Mouse (Mus musculus) brown adipose tissue, adult 24 weeks (tissue): Measurements from ENCODE around the gene Atad3a. TPM values are rescaled to one million over a fixed set of nuclear protein-coding genes. Genes with fewer than 3 reads are reported as not detected.

ENCODE experiments used
- H3K27ac ChIP-seq: fragments of 200-500 bp; replicated peaks from 2 replicates; pipeline ENCODE4 v1.5.1; 2012; ENCODE audit warnings: low read depth, mild to moderate bottlenecking, low read length
- H3K4me1 ChIP-seq: fragments of 200-500 bp; 2 replicates; pipeline ENCODE4 v1.6.1; 2012; ENCODE audit warnings: low read length, mixed read lengths; ENCODE audit not compliant: control insufficient read depth, insufficient read depth, insufficient read length
- H3K4me3 ChIP-seq: fragments of 200-500 bp; 2 replicates; pipeline ENCODE4 v1.5.1; 2012; ENCODE audit warnings: low read depth, mild to moderate bottlenecking, low read length, moderate library complexity; ENCODE audit not compliant: insufficient read depth
- polyA plus RNA-seq: library from polyadenylated mRNA; stranded (reverse); fragments of >200 nt; gene quantifications from 2 replicates; pipeline ENCODE4 v1.2.4, GENCODE M21; 2012; ENCODE audit not compliant: missing spikeins, insufficient read depth, insufficient read length

Atad3a gene
- polyA plus RNA-seq, 1 experiment: 57.0 TPM

- no peak overlapping the region for H3K27ac ChIP-seq
- H3K4me1 ChIP-seq: no peaks in the 10 kb centered on the region
- H3K4me3 ChIP-seq: peak overlapping the region; percentile 73
These were observed 25.1 kb downstream of the Atad3a start for GRCm38 (mm10) chr4:155735788-155736187.

- Histone ChIP-seq H3K4me1 (no peaks in the 10 kb centered on the region), H3K4me3 (peak overlapping the region; percentile 73), H3K27ac (0 out of 2 replicates have a peak overlapping the region, but pooled peaks have one; percentile 56)
These were observed 25.8 kb downstream of the Atad3a start for GRCm38 (mm10) chr4:155734951-155735702.

- Histone ChIP-seq H3K4me1 (no peaks in the 10 kb centered on the region), H3K27ac (peak within 1 kb of the TSS; percentile 79), H3K4me3 (peak within 1 kb of the TSS; percentile 73)
These were observed 26.4 kb downstream of the Atad3a start, which contains the start of gene Tmem240 for GRCm38 (mm10) chr4:155734350-155734941. Gene Tmem240, plus strand, starts transcription at chr4:155734800.

GRCm38 (mm10) chr4:155733267-155733666 lies 27.6 kb downstream of the Atad3a start:
- no peak overlapping the region for H3K27ac ChIP-seq
- no peak overlapping the region for H3K4me3 ChIP-seq
- H3K4me1 ChIP-seq: no peaks in the 10 kb centered on the region

GRCm38 (mm10) chr4:155727993-155728392 lies 32.9 kb downstream of the Atad3a start:
- Histone ChIP-seq H3K4me3 (no peak overlapping the region), H3K27ac (no peak overlapping the region), H3K4me1 (no peaks in the 10 kb centered on the region)

- Histone ChIP-seq H3K4me3 (no peak overlapping the region), H3K4me1 (peaks cover 2% of the 10 kb centered on the region; the same call in 1 of the 2 replicates), H3K27ac (no peak overlapping the region)
These were observed 39.2 kb downstream of the Atad3a start for GRCm38 (mm10) chr4:155721668-155722083.

- peak overlapping the region; percentile 77 for H3K27ac ChIP-seq
- peaks cover 9% of the 10 kb centered on the region; the same call in 1 of the 2 replicates for H3K4me1 ChIP-seq
- H3K4me3 ChIP-seq: no peak overlapping the region
These were observed 50.2 kb downstream of the Atad3a start for GRCm38 (mm10) chr4:155710521-155711252.

GRCm38 (mm10) chr4:155708988-155709387 lies 51.9 kb downstream of the Atad3a start:
- no peak overlapping the region for H3K4me3 ChIP-seq
- peaks cover 9% of the 10 kb centered on the region; the same call in 1 of the 2 replicates for H3K4me1 ChIP-seq
- peak overlapping the region; percentile 77; the same call in 1 of the 2 replicates for H3K27ac ChIP-seq

GRCm38 (mm10) chr4:155708582-155708981 lies 52.3 kb downstream of the Atad3a start:
- no peak overlapping the region for H3K4me3 ChIP-seq
- H3K4me1 ChIP-seq: peaks cover 9% of the 10 kb centered on the region; the same call in 1 of the 2 replicates
- H3K27ac ChIP-seq: no peak overlapping the region; the same call in 1 of the 2 replicates

- H3K27ac ChIP-seq: peak overlapping the region; percentile 92
These were observed 55.3 kb downstream of the Atad3a start for GRCm38 (mm10) chr4:155705592-155705929.

GRCm38 (mm10) chr4:155704721-155705591 lies 55.9 kb downstream of the Atad3a start, which contains the start of gene Ssu72:
Gene Ssu72, plus strand, starts transcription at chr4:155704800.
- peaks cover 8% of the 10 kb centered on the region; the same call in 1 of the 2 replicates for H3K4me1 ChIP-seq
- peak within 1 kb of the TSS; percentile 73 for H3K4me3 ChIP-seq

More at GRCm38 (mm10) chr4:155705592-155705929, 55.3 kb downstream of the Atad3a start:
- peaks cover 9% of the 10 kb centered on the region; the same call in 1 of the 2 replicates for H3K4me1 ChIP-seq
- peak overlapping the region; percentile 73 for H3K4me3 ChIP-seq

GRCm38 (mm10) chr4:155703425-155703929 lies 57.4 kb downstream of the Atad3a start:
- Histone ChIP-seq H3K27ac (no peak overlapping the region), H3K4me1 (no peaks in the 10 kb centered on the region), H3K4me3 (no peak overlapping the region)

More at GRCm38 (mm10) chr4:155704721-155705591, 55.9 kb downstream of the Atad3a start, which contains the start of gene Ssu72:
- peak within 1 kb of the TSS; percentile 95 for H3K27ac ChIP-seq

GRCm38 (mm10) chr4:155700425-155700824 lies 60.5 kb downstream of the Atad3a start:
- no peak overlapping the region for H3K4me3 ChIP-seq
- no peaks in the 10 kb centered on the region for H3K4me1 ChIP-seq
- no peak overlapping the region for H3K27ac ChIP-seq
